Mouse (Mus musculus) cerebral cortex, adult 2 months (tissue): ENCODE measurements around the gene Zg16.

ENCODE experiments used
- WGBS: fragments of 180-500 bp; shearing (Covaris S2); methylation state at CpG from one replicate; pipeline ENCODE4 v1.1.7; 2018; 5-methylcytosine and 5-hydroxymethylcytosine counted together

Gene Zg16

DNA sequence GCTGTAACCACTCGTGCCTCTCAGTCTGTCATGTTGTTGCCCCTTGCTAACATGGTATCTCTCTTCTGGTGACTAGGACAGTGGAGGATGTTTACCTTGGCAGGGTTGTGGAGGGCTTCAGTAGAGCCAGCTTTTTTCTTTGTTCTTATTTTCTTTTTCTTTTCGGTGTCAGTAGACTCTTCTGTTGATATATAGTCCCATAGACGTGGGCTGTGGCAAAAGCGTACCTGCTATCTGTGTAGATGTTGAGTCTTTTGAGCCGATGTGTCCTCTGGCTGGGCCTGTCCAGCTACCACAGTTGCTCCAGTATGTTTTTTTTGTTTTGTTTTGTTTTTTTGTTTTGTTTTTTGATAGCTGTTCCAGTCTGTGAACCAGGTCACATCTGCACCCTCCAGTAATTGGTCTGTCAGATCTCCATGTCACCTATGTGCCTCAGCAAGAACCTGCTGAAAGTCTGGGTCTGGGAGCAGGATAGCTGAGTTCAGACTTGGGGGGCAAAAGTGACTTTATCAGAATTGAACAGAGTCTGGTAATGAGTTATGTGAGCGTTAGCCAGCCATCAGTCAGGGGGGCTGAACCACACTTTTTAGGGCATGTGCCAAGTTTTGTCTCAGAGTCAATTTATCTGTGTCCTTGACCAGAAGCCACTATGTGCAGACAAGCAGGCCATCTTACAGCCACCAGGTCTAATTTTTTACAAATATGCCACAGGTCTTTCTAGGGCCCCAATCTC, at the start of gene Zg16:
TSS of gene Zg16 (minus strand) at position 51 of the 733 bp plus-strand sequence.
- 77% methylated on average over 6 of the region's 6 CpGs for WGBS

- WGBS, result 90% methylated on average over 22 of the region's 22 CpGs
Measured at GRCm38 (mm10) chr7:127136181-127137071, 49.3 kb upstream of the Zg16 start.

DNA sequence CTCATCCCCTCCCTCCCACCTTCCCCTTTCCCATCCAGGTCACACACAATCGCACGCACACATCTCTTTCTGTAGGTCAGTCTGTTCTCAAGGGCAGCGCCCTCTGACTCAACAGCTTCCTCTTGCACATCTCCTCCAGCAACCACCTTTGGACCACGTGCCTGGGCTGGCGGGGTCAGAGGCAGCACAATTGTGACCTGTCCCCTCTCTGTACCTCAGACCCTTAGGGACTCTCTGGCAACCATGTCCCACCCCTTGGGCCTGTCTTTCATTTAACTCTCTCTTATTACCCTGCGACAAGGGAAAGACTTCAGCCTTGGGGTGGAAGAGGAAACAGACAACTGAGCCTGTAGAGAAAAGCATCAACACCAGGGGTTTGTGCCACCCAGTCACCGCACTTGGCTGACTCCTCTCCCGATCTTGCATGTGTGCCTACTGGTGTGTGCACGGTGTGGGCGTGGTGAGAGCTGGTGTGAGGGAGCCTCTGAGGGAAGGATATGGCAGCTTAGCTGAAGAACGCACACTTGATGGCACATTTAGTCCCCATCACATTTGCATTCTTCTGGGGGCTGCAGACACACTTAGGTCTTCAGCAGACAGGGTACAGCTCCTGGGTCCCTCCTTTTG, 47.8 kb upstream of the Zg16 start:
- 71% methylated on average over 11 of the region's 11 CpGs for WGBS

DNA sequence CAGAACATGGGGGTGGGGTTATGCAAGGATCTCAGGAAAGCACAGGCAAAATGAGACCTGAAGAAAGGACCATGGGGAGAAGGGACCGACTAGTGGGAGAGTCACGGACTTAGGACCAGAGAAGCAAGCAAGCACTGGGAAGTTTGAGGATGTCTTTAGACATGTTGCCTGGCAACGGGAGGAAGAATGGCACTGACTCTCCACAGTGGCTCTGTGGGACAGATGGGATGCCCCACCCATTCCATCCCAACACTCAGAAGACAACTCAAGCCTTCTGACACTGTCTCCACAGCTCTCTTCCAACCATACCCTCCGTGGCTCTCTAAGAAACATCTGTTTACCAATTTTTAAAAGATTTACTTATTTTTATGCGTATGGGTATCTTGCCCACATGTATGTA, 46.0 kb upstream of the Zg16 start:
- 42% methylated on average over 5 of the region's 5 CpGs for WGBS

DNA sequence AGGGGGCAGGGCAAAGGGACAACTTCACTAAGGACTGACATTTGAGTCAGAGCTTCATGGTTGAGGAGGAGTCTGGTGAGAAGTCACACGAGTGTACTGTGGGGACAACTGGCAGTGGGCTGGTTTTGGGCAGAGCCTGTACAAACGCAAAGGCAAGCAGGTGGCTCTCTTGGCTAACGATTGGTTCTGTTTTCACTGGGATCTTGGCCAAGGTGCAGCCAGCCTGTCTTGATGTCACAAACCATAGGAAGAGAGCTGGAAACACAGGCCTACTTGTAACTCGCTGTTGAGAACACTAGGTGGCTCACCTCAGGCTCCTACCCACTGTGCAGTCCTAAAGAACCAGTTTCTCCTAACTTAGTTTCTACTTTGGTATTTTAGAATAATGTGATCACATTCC, 42.5 kb upstream of the Zg16 start:
- 2% methylated on average over 4 of the region's 4 CpGs for WGBS

- WGBS, result 50% methylated on average over 7 of the region's 7 CpGs
Measured at GRCm38 (mm10) chr7:127121911-127122270, 34.8 kb upstream of the Zg16 start, which contains the start of gene Qprt. Gene Qprt, minus strand, starts transcription at chr7:127122226.

- WGBS, result 44% methylated on average over 21 of the region's 21 CpGs
Measured at GRCm38 (mm10) chr7:127121061-127121910, 34.2 kb upstream of the Zg16 start.

DNA sequence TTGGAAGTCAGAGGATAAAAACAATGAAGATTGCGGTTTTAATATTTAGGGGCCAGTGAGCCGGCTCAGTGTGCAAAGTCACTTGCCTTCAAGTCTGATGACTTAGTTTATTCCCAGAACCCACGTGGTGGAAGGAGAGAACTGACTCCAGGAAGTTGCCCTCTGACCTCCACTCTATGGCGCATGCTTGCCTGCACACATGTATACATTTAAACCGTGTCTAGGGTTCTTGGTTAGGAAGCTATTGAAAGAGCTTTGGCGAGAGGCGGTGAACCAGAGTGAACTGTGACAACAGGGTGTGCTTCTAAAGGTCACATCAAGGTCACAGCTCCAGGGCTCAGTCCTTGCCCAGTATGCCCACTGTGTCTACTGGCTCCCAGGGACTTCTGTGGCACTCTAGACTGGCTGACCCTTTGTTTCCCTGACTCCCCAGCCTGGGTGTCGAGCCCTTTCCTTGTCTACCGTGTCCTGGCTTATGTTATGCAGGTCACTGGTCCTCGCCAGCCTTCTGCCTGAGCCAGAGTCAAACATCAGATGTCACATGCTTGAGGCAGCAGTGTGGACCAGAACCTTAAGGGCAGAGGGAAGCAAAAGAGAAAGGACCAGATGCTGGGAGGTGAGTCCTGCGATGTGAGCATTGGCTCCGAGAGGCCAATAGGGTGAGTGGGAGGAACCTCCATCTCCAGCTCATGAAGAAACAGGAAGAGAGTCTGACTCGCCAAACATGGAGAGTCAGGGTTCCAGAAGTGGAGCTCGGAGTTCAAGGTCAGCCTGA, 31.7 kb upstream of the Zg16 start:
- 75% methylated on average over 14 of the region's 14 CpGs for WGBS

DNA sequence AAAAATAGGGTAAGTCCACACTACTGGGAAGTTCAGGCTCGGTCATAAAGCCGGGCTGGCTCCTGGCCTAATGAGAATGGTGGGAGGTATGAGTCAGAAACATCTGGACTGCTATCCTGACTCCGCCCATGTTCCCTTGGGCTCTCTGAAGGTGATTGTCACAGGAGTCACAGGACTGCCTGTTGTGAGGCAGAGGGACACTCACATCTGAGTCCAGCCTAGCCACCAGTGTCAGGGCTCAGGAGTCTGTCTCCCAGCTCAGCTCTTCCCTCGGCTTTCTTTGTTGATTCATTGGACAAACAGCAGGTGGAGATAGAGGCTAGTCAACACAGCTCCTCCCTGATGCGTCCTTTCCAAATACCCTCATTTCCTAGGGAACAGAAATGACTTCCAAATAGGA, 30.8 kb upstream of the Zg16 start:
- WGBS, result 45% methylated on average over 5 of the region's 5 CpGs

GRCm38 (mm10) chr7:127116331-127116935, 29.3 kb upstream of the Zg16 start:
- 36% methylated on average over 11 of the region's 11 CpGs for WGBS

DNA sequence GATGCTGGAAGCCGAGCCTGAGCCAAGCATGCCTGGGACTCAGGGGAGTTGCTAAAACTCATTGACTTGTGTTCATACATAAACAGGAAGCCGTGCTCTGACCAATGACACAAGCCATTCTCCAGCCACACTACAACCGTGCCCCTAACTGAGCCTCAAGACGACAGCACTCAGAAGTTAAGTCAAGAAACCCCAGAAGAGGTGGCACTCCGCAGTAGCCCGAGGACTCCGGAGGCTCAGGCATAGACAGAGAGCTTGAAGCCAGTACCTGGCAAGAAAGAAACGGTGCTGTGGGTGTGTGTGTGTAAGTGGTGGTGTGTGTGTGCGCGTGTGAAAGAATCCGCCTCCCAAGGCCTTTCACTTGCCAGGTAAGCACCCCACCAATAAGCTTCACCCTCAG, 27.8 kb upstream of the Zg16 start:
- 82% methylated on average over 11 of the region's 11 CpGs for WGBS

GRCm38 (mm10) chr7:127113614-127114259, 26.6 kb upstream of the Zg16 start:
- WGBS, result 36% methylated on average over 12 of the region's 12 CpGs

- 36% methylated on average over 9 of the region's 9 CpGs for WGBS
Measured at GRCm38 (mm10) chr7:127112921-127113597, 25.9 kb upstream of the Zg16 start.

GRCm38 (mm10) chr7:127112251-127112841, 25.2 kb upstream of the Zg16 start:
- WGBS, result 48% methylated on average over 12 of the region's 12 CpGs

- 42% methylated on average over 6 of the region's 6 CpGs for WGBS
Measured at GRCm38 (mm10) chr7:127111461-127111860, 24.3 kb upstream of the Zg16 start.

DNA sequence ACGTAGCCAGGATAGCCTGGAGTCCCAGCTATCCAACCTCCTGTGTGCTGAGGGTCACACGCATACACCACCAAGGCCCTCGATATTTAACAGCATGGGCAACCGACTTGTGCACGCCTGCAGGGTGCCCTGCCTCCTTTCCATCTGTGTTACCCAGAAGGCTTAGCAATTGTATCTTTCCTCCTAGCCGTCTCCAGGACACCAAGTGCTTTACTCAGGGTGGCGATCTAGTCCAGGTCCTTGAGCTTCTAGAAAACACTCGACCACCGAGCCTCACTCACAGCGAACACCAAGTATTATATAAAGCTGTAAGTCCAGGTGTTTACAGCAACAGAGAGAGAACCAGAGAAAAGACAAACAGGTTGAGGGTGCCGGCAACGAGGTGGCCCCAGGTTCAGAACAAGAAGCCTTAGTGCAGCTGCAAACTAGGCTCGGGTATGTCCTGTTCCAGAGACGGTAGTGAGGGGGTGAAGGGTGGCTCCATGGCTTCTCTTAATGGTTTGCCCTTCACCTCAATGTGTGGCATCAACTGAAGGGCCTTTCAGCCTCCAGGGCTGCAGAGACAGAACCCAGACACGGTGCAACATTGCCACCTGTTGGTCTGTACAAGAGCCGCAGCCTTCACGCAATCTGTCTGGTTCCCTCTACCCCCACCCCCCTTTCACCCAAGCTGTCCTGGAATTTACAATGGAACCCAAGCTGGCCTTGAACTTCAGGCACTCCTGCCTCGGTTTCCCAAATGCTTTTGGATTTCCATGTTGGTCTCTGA, 23.3 kb upstream of the Zg16 start:
- WGBS, result 32% methylated on average over 18 of the region's 18 CpGs

DNA sequence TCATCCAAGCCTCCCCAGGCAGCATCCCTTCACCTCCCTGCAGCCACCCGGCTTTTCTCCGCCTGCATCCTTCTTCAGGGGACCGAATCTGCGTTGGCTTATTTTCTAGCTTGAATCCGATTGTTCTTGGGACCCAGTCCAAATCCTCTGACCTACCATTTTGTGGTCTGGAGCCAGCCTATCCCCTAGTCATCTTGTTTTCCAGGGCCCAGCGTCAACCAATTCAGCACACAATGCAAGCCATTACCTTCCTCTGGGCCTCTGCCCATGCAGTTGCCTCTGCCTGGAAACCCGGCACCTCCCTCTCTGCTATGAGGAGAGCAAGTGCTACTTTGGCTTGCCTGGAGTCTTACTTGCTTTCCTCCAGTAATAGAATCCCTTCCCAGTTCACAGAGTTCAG, 18.4 kb upstream of the Zg16 start:
- WGBS, result 69% methylated on average over 7 of the region's 7 CpGs
